Mouse (Mus musculus) fibroblast of lung, adult 2 months (primary cell): ENCODE data around the gene Sync.

Experiments
- DNase-seq: peaks from one replicate; pipeline ENCODE4 v3.0.0-alpha.2; 2011; ENCODE audit warnings: low read depth

Gene Sync

GRCm38 (mm10) chr4:129287472-129287981, at the start of gene Sync:
TSS of gene Sync (plus strand) at chr4:129287617.
- no peak for DNase-seq

GRCm38 (mm10) chr4:129237843-129238441, 49.5 kb upstream of the Sync start:
- DNase-seq = no peak

- DNase-seq = no peak
Observed at GRCm38 (mm10) chr4:129238579-129239016, 48.8 kb upstream of the Sync start.

GRCm38 (mm10) chr4:129239075-129239474, 48.3 kb upstream of the Sync start:
- DNase-seq = no peak

GRCm38 (mm10) chr4:129241898-129242297, 45.5 kb upstream of the Sync start:
- DNase-seq = no peak

GRCm38 (mm10) chr4:129242327-129242726, 45.1 kb upstream of the Sync start:
- no peak for DNase-seq

GRCm38 (mm10) chr4:129242761-129243160, 44.7 kb upstream of the Sync start:
- DNase-seq = no peak

- DNase-seq = no peak
Observed at GRCm38 (mm10) chr4:129244802-129245201, 42.6 kb upstream of the Sync start.

GRCm38 (mm10) chr4:129246360-129247301, 40.8 kb upstream of the Sync start:
- DNase-seq = no peak

- no peak for DNase-seq
Observed at GRCm38 (mm10) chr4:129247381-129248242, 39.8 kb upstream of the Sync start.

GRCm38 (mm10) chr4:129248243-129248767, 39.1 kb upstream of the Sync start:
- no peak for DNase-seq

- no peak for DNase-seq
Observed at GRCm38 (mm10) chr4:129249288-129249687, 38.1 kb upstream of the Sync start.

- no peak for DNase-seq
Observed at GRCm38 (mm10) chr4:129250759-129251481, 36.5 kb upstream of the Sync start.

- DNase-seq = no peak
Observed at GRCm38 (mm10) chr4:129251482-129252125, 35.8 kb upstream of the Sync start.

GRCm38 (mm10) chr4:129252492-129252891, 34.9 kb upstream of the Sync start:
- no peak for DNase-seq

GRCm38 (mm10) chr4:129254571-129254970, 32.8 kb upstream of the Sync start:
- DNase-seq = no peak

GRCm38 (mm10) chr4:129256450-129257380, 30.7 kb upstream of the Sync start:
- no peak for DNase-seq

GRCm38 (mm10) chr4:129259101-129259500, 28.3 kb upstream of the Sync start:
- DNase-seq = no peak

GRCm38 (mm10) chr4:129260678-129261077, 26.7 kb upstream of the Sync start:
- DNase-seq = no peak
